Mouse (Mus musculus): ENCODE results near the gene Npm1. TPM values are rescaled to one million over a fixed set of nuclear protein-coding genes. Genes with fewer than 3 reads are reported as not detected.

The Npm1 gene
- polyA plus RNA-seq, 1 experiment from 2014 or later = 492 TPM

- Histone ChIP-seq H3K4me1 (peaks cover 9% of the 10 kb centered on the region), H3K9me3 (no peaks in the 10 kb centered on the region), H3K9ac (replicated peaks) (no peak overlapping the region), H3K36me3 (no peaks in the 10 kb centered on the region), H3K27me3 (peaks cover 5% of the 10 kb centered on the region; the same call in 1 of the 2 replicates), H3K27ac (replicated peaks) (no peak overlapping the region), H3K4me2 (replicated peaks) (no peak overlapping the region), H3K4me3 (no peak overlapping the region)
- no peak for ATAC-seq (replicated peaks)
- 81% methylated on average over 9 of the region's 9 CpGs for WGBS
Observed at GRCm38 (mm10) chr11:33139458-33140110, 23.4 kb downstream of the Npm1 start.

- peaks cover under 1% of the 10 kb centered on the region for H3K4me1 ChIP-seq
- H3K36me3 ChIP-seq = no peaks in the 10 kb centered on the region
- 89% methylated on average over 5 of the region's 5 CpGs for WGBS
Observed at GRCm38 (mm10) chr11:33138686-33139085, 24.3 kb downstream of the Npm1 start.

GRCm38 (mm10) chr11:33134391-33134986, 28.5 kb downstream of the Npm1 start:
- Histone ChIP-seq H3K36me3 (no peaks in the 10 kb centered on the region), H3K4me2 (replicated peaks) (no peak overlapping the region), H3K4me1 (no peaks in the 10 kb centered on the region), H3K9ac (replicated peaks) (no peak overlapping the region), H3K4me3 (no peak overlapping the region), H3K9me3 (no peaks in the 10 kb centered on the region), H3K27me3 (no peaks in the 10 kb centered on the region), H3K27ac (replicated peaks) (no peak overlapping the region)
- 89% methylated on average over 8 of the region's 8 CpGs for WGBS
- ATAC-seq (replicated peaks) = no peak

More at GRCm38 (mm10) chr11:33138686-33139085, 24.3 kb downstream of the Npm1 start:
- Histone ChIP-seq H3K27me3 (peaks cover 3% of the 10 kb centered on the region; the same call in 1 of the 2 replicates), H3K9ac (replicated peaks) (no peak overlapping the region), H3K4me3 (no peak overlapping the region), H3K27ac (replicated peaks) (no peak overlapping the region), H3K4me2 (replicated peaks) (no peak overlapping the region), H3K9me3 (no peaks in the 10 kb centered on the region)
- ATAC-seq (replicated peaks) = no peak

GRCm38 (mm10) chr11:33132619-33133338, 30.2 kb downstream of the Npm1 start:
- Histone ChIP-seq H3K9ac (replicated peaks) (no peak overlapping the region), H3K4me1 (no peaks in the 10 kb centered on the region), H3K9me3 (no peaks in the 10 kb centered on the region), H3K4me3 (no peak overlapping the region), H3K36me3 (no peaks in the 10 kb centered on the region), H3K27me3 (no peaks in the 10 kb centered on the region), H3K4me2 (replicated peaks) (no peak overlapping the region), H3K27ac (replicated peaks) (no peak overlapping the region)
- WGBS = 65% methylated on average over 8 of the region's 8 CpGs
- ATAC-seq (replicated peaks) = no peak

- no peaks in the 10 kb centered on the region for H3K9me3 ChIP-seq
- no peaks in the 10 kb centered on the region for H3K36me3 ChIP-seq
- H3K27me3 ChIP-seq = peaks cover 9% of the 10 kb centered on the region; the same call in 1 of the 2 replicates
- H3K9ac ChIP-seq (replicated peaks) = no peak overlapping the region
- no peak overlapping the region for H3K4me2 ChIP-seq (replicated peaks)
- no peak for ATAC-seq (replicated peaks)
- H3K27ac ChIP-seq (replicated peaks) = no peak overlapping the region
- H3K4me1 ChIP-seq = peaks cover 7% of the 10 kb centered on the region
- H3K4me3 ChIP-seq = no peak overlapping the region
Observed at GRCm38 (mm10) chr11:33127058-33127457, 35.9 kb downstream of the Npm1 start.

- Histone ChIP-seq H3K9me3 (no peaks in the 10 kb centered on the region), H3K9ac (replicated peaks) (peak overlapping the region; percentile 37), H3K4me2 (replicated peaks) (peak overlapping the region; percentile 46), H3K27ac (replicated peaks) (no peak overlapping the region), H3K4me1 (peaks cover 7% of the 10 kb centered on the region), H3K36me3 (no peaks in the 10 kb centered on the region), H3K4me3 (peak overlapping the region; percentile 28), H3K27me3 (peaks cover 9% of the 10 kb centered on the region; the same call in 1 of the 2 replicates)
- WGBS = 2% methylated on average over 37 of the region's 37 CpGs
- peak; percentile 53; the same call in 1 of the 2 replicates for ATAC-seq (replicated peaks)
Observed at GRCm38 (mm10) chr11:33122575-33123268, 40.3 kb downstream of the Npm1 start.

GRCm38 (mm10) chr11:33119556-33119955, 43.5 kb downstream of the Npm1 start:
- WGBS = 72% methylated on average over 8 of the region's 8 CpGs

GRCm38 (mm10) chr11:33119116-33119515, 43.9 kb downstream of the Npm1 start:
- H3K9ac ChIP-seq (replicated peaks) = no peak overlapping the region
- H3K9me3 ChIP-seq = no peaks in the 10 kb centered on the region
- H3K27me3 ChIP-seq = peaks cover 9% of the 10 kb centered on the region; the same call in 1 of the 2 replicates
- WGBS = 87% methylated on average over 7 of the region's 7 CpGs
- no peak for ATAC-seq (replicated peaks)
- no peak overlapping the region for H3K4me3 ChIP-seq
- H3K27ac ChIP-seq (replicated peaks) = no peak overlapping the region
- H3K36me3 ChIP-seq = no peaks in the 10 kb centered on the region
- H3K4me2 ChIP-seq (replicated peaks) = no peak overlapping the region
- peaks cover 7% of the 10 kb centered on the region for H3K4me1 ChIP-seq

More at GRCm38 (mm10) chr11:33119556-33119955, 43.5 kb downstream of the Npm1 start:
- Histone ChIP-seq H3K9me3 (no peaks in the 10 kb centered on the region), H3K9ac (replicated peaks) (no peak overlapping the region), H3K4me3 (no peak overlapping the region), H3K27me3 (peaks cover 9% of the 10 kb centered on the region; the same call in 1 of the 2 replicates), H3K36me3 (no peaks in the 10 kb centered on the region), H3K27ac (replicated peaks) (no peak overlapping the region), H3K4me2 (replicated peaks) (no peak overlapping the region), H3K4me1 (peaks cover 7% of the 10 kb centered on the region)
- no peak for ATAC-seq (replicated peaks)

- Histone ChIP-seq H3K4me1 (peaks cover 7% of the 10 kb centered on the region), H3K27ac (replicated peaks) (no peak overlapping the region), H3K36me3 (no peaks in the 10 kb centered on the region), H3K27me3 (0 out of 2 replicates have a peak, but pooled peaks cover 4% of the 10 kb centered on the region), H3K9me3 (no peaks in the 10 kb centered on the region), H3K4me2 (replicated peaks) (no peak overlapping the region), H3K4me3 (no peak overlapping the region), H3K9ac (replicated peaks) (no peak overlapping the region)
- WGBS = 76% methylated on average over 6 of the region's 6 CpGs
- no peak for ATAC-seq (replicated peaks)
Observed at GRCm38 (mm10) chr11:33118480-33118879, 44.5 kb downstream of the Npm1 start.

- WGBS = 81% methylated on average over 3 of the region's 3 CpGs
- no peaks in the 10 kb centered on the region for H3K36me3 ChIP-seq
- no peak overlapping the region for H3K9ac ChIP-seq (replicated peaks)
- no peak overlapping the region for H3K27ac ChIP-seq (replicated peaks)
- no peak overlapping the region for H3K4me3 ChIP-seq
- no peaks in the 10 kb centered on the region for H3K4me1 ChIP-seq
- H3K27me3 ChIP-seq = no peaks in the 10 kb centered on the region
- no peaks in the 10 kb centered on the region for H3K9me3 ChIP-seq
- no peak for ATAC-seq (replicated peaks)
- H3K4me2 ChIP-seq (replicated peaks) = no peak overlapping the region
Observed at GRCm38 (mm10) chr11:33115796-33116195, 47.2 kb downstream of the Npm1 start.

GRCm38 (mm10) chr11:33112407-33112806, 50.6 kb downstream of the Npm1 start:
- Histone ChIP-seq H3K27me3 (no peaks in the 10 kb centered on the region), H3K4me2 (replicated peaks) (no peak overlapping the region), H3K9ac (replicated peaks) (no peak overlapping the region), H3K27ac (replicated peaks) (no peak overlapping the region), H3K4me3 (no peak overlapping the region), H3K36me3 (no peaks in the 10 kb centered on the region), H3K4me1 (no peaks in the 10 kb centered on the region), H3K9me3 (no peaks in the 10 kb centered on the region)
- WGBS = 7% methylated on average over 1 of the region's 1 CpGs
- 0 out of 2 replicates have a peak, but pooled peaks have one; percentile 38 for ATAC-seq (replicated peaks)

Data from forebrain, embryonic 15.5 days (tissue).